Mouse (Mus musculus) MEL (cell line): Measurements from ENCODE around the gene Ttc6. TPM values are rescaled to one million over a fixed set of nuclear protein-coding genes. Genes with fewer than 3 reads are reported as not detected.

ENCODE experiments used
- DNase-seq: peaks from one replicate; pipeline ENCODE4 v3.0.0; 2011; ENCODE audit warnings: low read depth, low spot score
- H3K27ac ChIP-seq: 2 replicates; pipeline ENCODE4 v1.5.1; 2012; ENCODE audit warnings: low read depth, mild to moderate bottlenecking, control low read depth, low read length, moderate library complexity; ENCODE audit not compliant: control insufficient read depth
- H3K27me3 ChIP-seq, 2 experiments: fragments of 150-350 bp in 1 of 2; sonication (generic) in 1 of 2; 2 replicates each; pipeline ENCODE4 v1.6.1; 2012; ENCODE audit warnings: low read length in 2 of 2, mild to moderate bottlenecking in 2 of 2, improper control_type of control experiment in 1 of 2, moderate library complexity in 1 of 2; ENCODE audit not compliant: insufficient read depth in 2 of 2, control insufficient read depth in 1 of 2
- H3K36me3 ChIP-seq, 2 experiments: 2 replicates each; pipeline ENCODE4 v1.6.1; 2012 to 2014; ENCODE audit warnings: low read length in 2 of 2, improper control_type of control experiment in 1 of 2, inconsistent platforms in 1 of 2, mild to moderate bottlenecking in 1 of 2; ENCODE audit not compliant: insufficient read depth in 2 of 2, control insufficient read depth in 1 of 2
- H3K4me1 ChIP-seq, 2 experiments: fragments of 150-350 bp in 1 of 2; sonication (generic) in 1 of 2; 2 replicates each; pipeline ENCODE4 v1.6.1; 2012; ENCODE audit warnings: low read length in 2 of 2, improper control_type of control experiment in 1 of 2, mild to moderate bottlenecking in 1 of 2; ENCODE audit not compliant: insufficient read depth in 2 of 2, control insufficient read depth in 1 of 2
- H3K4me3 ChIP-seq, 2 experiments: fragments of 150-350 bp in 1 of 2; sonication (generic) in 1 of 2; 2 replicates each; pipeline ENCODE4 v1.5.1; 2012; ENCODE audit warnings: low read depth in 2 of 2, low read length in 2 of 2, mild to moderate bottlenecking in 2 of 2, moderate library complexity in 2 of 2, control low read depth in 1 of 2, improper control_type of control experiment in 1 of 2; ENCODE audit not compliant: control insufficient read depth in 1 of 2, insufficient read depth in 1 of 2
- H3K79me2 ChIP-seq: 2 replicates; pipeline ENCODE4 v1.6.1; 2012; ENCODE audit warnings: mild to moderate bottlenecking, low read length, moderate library complexity; ENCODE audit not compliant: control insufficient read depth, poor library complexity, insufficient read depth
- H3K9ac ChIP-seq: 2 replicates; pipeline ENCODE4 v1.6.1; 2012; ENCODE audit warnings: low read depth, mild to moderate bottlenecking, control low read depth, low read length, moderate library complexity; ENCODE audit not compliant: control insufficient read depth, poor library complexity, severe bottlenecking
- H3K9me3 ChIP-seq: fragments of 150-350 bp; sonication (generic); replicated peaks from 2 replicates; pipeline ENCODE4 v1.6.1; 2012; ENCODE audit warnings: mild to moderate bottlenecking, low read length, improper control_type of control experiment, moderate library complexity; ENCODE audit not compliant: insufficient read depth
- CTCF ChIP-seq, 3 experiments: IDR thresholded peaks in 2 of 3; conservative IDR thresholded peaks in 1 of 3; 2 replicates each; pipeline ENCODE4 v1.5.1; 2011 to 2012; ENCODE audit warnings: low read length in 3 of 3, low read depth in 2 of 3, mild to moderate bottlenecking in 2 of 3, improper control_type of control experiment in 1 of 3, inconsistent platforms in 1 of 3, mixed read lengths in 1 of 3, moderate library complexity in 1 of 3; ENCODE audit not compliant: control insufficient read depth in 1 of 3, insufficient read depth in 1 of 3, poor library complexity in 1 of 3, severe bottlenecking in 1 of 3
- GABPA ChIP-seq: IDR thresholded peaks from 2 replicates; pipeline ENCODE4 v1.6.1; 2012; ENCODE audit warnings: low read depth, mild to moderate bottlenecking, inconsistent platforms, low read length, improper control_type of control experiment, moderate library complexity
- MAFK ChIP-seq: IDR thresholded peaks from 2 replicates; pipeline ENCODE4 v1.6.1; 2011; ENCODE audit warnings: low read depth, mild to moderate bottlenecking, low read length, improper control_type of control experiment, borderline replicate concordance
- MAX ChIP-seq: IDR thresholded peaks from 2 replicates; pipeline ENCODE4 v1.6.1; 2011; ENCODE audit warnings: low read length, improper control_type of control experiment
- MAZ ChIP-seq: IDR thresholded peaks from 2 replicates; pipeline ENCODE4 v1.6.1; 2012; ENCODE audit warnings: low read depth, mild to moderate bottlenecking, inconsistent platforms, low read length, improper control_type of control experiment
- MXI1 ChIP-seq: IDR thresholded peaks from 2 replicates; pipeline ENCODE4 v1.6.1; 2011; ENCODE audit warnings: mild to moderate bottlenecking, low read depth, low read length, improper control_type of control experiment
- MYB ChIP-seq: IDR thresholded peaks from 2 replicates; pipeline ENCODE4 v1.6.1; 2011; ENCODE audit warnings: mild to moderate bottlenecking, low read depth, low read length, improper control_type of control experiment
- MYC ChIP-seq: IDR thresholded peaks from 2 replicates; pipeline ENCODE4 v1.6.1; 2011; ENCODE audit warnings: low read depth, mild to moderate bottlenecking, low read length, improper control_type of control experiment, moderate library complexity
- NELFE ChIP-seq: IDR thresholded peaks from 2 replicates; pipeline ENCODE4 v1.6.1; 2011; ENCODE audit warnings: low read depth, low read length, improper control_type of control experiment
- POLR2AphosphoS2 ChIP-seq: IDR thresholded peaks from 2 replicates; pipeline ENCODE4 v1.6.1; 2011; ENCODE audit warnings: low read length, improper control_type of control experiment
- RCOR1 ChIP-seq: IDR thresholded peaks from 2 replicates; pipeline ENCODE4 v1.6.1; 2012; ENCODE audit warnings: low read depth, mild to moderate bottlenecking, inconsistent platforms, low read length, improper control_type of control experiment
- USF1 ChIP-seq: IDR thresholded peaks from 2 replicates; pipeline ENCODE4 v1.6.1; 2014; ENCODE audit warnings: low read depth, mild to moderate bottlenecking, inconsistent platforms, low read length, improper control_type of control experiment, moderate library complexity
- ZKSCAN1 ChIP-seq: IDR thresholded peaks from 2 replicates; pipeline ENCODE4 v1.6.1; 2012; ENCODE audit warnings: low read depth, mild to moderate bottlenecking, inconsistent platforms, low read length, improper control_type of control experiment, moderate library complexity
- polyA plus RNA-seq, 2 experiments: library from polyadenylated mRNA; stranded (reverse) in 1 of 2; unstranded in 1 of 2; fragments of >175 nt in 1 of 2; fragments of >200 nt in 1 of 2; gene quantifications; 2 replicates each; pipeline versions ENCODE4 v1.2.1 to v1.2.4; 2012; ENCODE audit warnings: low replicate concordance in 2 of 2, low read depth in 1 of 2; ENCODE audit not compliant: insufficient read length in 2 of 2, insufficient read depth in 1 of 2, missing spikeins in 1 of 2
- total RNA-seq: library from RNA; depleted of rRNA; stranded (reverse); fragments of 300-350 nt; gene quantifications from 2 replicates; pipeline ENCODE4 v1.2.3, GENCODE M21; 2012

The Ttc6 gene
- total and polyA plus RNA-seq, 3 experiments = not detected

GRCm38 (mm10) chr12:57541118-57541517, 22.8 kb upstream of the Ttc6 start:
- no peak for TF ChIP-seq USF1
- TF ChIP-seq MXI1 = no peak
- no peak for TF ChIP-seq CTCF (IDR thresholded peaks at IDR 0.05 in 2 of 3, conservative IDR thresholded peaks at IDR 0.05 in 1 of 3; ENCODE audit: control insufficient read depth in 1 of 3, insufficient read depth in 1 of 3, low read depth in 2 of 3, low read length in 3 of 3, poor library complexity in 1 of 3, severe bottlenecking in 1 of 3)
- no peak for TF ChIP-seq POLR2AphosphoS2
- no peak for TF ChIP-seq MAFK

GRCm38 (mm10) chr12:57541931-57542745, 21.8 kb upstream of the Ttc6 start:
- Histone ChIP-seq H3K36me3 (no peaks in the 10 kb centered on the region), H3K9ac (no peak overlapping the region), H3K9me3 (no peaks in the 10 kb centered on the region), H3K4me1 (no peaks in the 10 kb centered on the region), H3K4me3 (no peak overlapping the region), H3K27ac (no peak overlapping the region), H3K27me3 (no peaks in the 10 kb centered on the region), H3K79me2 (no peaks in the 10 kb centered on the region)
- no peak for DNase-seq
- no peak for TF ChIP-seq MXI1

More at GRCm38 (mm10) chr12:57541118-57541517, 22.8 kb upstream of the Ttc6 start:
- H3K9ac ChIP-seq = no peak overlapping the region
- DNase-seq = no peak
- no peaks in the 10 kb centered on the region for H3K9me3 ChIP-seq
- no peaks in the 10 kb centered on the region for H3K27me3 ChIP-seq
- no peak overlapping the region for H3K4me3 ChIP-seq
- H3K27ac ChIP-seq = no peak overlapping the region
- H3K79me2 ChIP-seq = no peaks in the 10 kb centered on the region
- no peaks in the 10 kb centered on the region for H3K4me1 ChIP-seq
- no peaks in the 10 kb centered on the region for H3K36me3 ChIP-seq

GRCm38 (mm10) chr12:57542746-57543626, 20.9 kb upstream of the Ttc6 start:
- H3K4me3 ChIP-seq = no peak overlapping the region
- TF ChIP-seq MYC (no peak), NELFE (no peak), MAX (no peak), MYB (no peak), RCOR1 (no peak), MAZ (no peak), ZKSCAN1 (no peak), GABPA (no peak)
- TF ChIP-seq, all 39 proteins: peak for 0
- H3K36me3 ChIP-seq = no peaks in the 10 kb centered on the region
- H3K9me3 ChIP-seq = no peaks in the 10 kb centered on the region
- no peak overlapping the region for H3K27ac ChIP-seq
- DNase-seq = no peak
- no peaks in the 10 kb centered on the region for H3K4me1 ChIP-seq
- H3K27me3 ChIP-seq = no peaks in the 10 kb centered on the region
- no peaks in the 10 kb centered on the region for H3K79me2 ChIP-seq
- no peak overlapping the region for H3K9ac ChIP-seq
